Mouse (Mus musculus) natural killer cell, adult 2 months (primary cell): ENCODE measurements around the gene Tgfb3.

ENCODE experiments used
- DNase-seq, 2 experiments: peaks; one replicate each; pipeline ENCODE4 v3.0.0; 2022; ENCODE audit warnings: low spot score in 2 of 2

Gene Tgfb3

DNA sequence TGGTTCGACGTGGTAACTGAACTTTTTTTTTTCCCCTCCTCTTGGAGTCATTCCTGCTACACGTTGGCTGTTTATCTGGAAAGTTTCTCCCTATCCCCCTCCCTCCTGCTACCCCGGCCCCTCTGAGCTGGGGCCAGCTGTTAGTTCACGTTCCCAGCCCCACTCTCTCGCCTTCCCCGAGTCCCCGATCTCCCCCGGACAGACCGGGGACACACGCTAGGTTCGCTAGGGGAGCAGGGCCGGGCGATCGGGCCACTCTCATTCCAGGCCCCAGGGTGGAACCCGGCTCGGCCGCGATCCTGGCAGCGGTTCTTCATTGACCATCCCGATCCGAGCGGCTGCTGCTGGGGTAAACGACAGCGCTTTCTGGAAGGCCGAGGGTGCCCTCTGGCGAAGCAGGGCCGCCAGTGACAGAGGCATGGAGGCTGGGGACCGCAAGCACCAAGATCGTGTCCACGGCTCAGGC is 394 bp upstream of the Tgfb3 start:
- DNase-seq = peak; percentile 74 to 84

DNA sequence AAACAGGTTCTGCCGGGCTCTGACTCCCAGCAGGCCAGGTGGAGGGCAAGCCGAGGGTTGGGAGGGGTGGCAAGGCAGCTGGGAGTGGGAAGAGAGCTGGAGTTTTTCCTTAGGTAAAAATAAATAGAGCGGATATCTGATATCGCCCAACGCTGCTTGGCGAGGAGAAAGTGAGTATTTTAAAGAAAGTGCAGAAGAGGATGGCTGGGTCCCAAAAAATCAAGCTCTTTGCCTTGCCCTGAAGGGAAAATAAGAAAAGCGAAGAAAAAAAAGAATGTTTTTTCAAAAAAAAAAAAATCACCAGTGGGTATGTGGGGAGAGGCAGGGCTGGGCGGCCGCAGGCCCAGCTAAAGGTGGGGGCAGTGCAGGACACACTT is 677 bp downstream of the Tgfb3 start:
- DNase-seq = no peak

DNA sequence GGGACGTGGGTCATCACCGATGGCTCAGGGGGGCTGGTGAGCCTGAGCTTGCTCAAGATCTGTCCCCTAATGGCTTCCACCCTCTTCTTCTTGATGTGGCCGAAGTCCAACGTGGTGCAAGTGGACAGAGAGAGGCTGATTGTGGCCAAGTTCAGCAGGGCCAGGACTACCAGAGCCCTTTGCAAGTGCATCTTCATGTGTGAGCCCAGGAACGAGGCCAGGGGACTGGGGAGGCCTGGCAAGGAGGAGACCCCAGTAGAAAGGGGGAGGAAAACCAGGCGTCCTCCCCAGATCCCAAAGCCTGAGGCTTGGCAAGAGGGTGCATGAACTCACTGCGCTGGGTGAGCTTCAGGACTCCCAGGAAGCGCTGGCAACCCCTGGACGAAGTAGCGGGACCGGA is 1.1 kb downstream of the Tgfb3 start:
- no peak for DNase-seq

DNA sequence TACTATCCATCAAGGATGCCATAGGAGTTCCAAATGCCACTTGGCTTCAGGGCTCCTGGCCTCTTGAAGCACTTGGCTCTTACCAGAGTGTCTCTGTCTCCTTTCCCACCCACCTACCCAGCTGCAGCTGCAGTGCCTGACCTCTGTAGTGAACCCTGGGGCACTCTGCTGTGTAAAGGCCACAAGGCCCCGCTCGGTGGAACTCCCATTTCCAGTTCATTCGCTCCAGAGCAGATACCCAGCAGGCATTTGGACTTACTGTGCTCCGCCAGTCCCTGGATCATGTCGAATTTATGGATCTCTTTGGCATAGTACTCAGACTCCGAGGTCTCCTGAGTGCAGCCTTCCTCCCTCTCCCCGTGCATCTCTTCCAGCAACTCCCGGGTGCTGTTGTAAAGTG is 1.5 kb downstream of the Tgfb3 start:
- no peak for DNase-seq

DNA sequence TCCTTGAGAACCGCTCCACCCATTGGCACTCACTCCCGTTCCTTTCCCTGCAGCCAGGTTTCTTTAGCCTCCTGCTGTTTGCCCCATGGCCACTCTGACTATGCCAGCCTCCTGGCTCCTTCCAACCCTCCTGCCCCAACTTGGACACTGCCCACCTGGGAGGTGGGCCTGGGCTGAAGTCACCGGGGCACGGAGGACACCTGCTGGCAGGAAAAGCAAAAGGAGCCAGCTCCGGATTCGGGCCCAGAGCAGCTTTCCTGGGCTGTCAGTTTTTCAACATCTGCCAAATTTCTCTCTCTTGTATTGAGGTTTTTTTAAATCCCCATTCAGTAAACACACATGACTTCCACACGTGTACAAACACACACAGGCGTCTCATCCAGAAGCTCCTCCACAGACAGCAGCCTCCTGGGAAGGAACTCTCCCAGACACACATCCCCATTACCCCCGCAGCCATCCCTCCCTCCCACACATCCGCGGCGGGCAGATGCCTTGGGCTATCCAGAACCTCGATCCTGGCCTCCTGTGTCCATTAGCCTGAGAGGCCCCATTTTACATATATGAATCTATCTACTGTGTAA is 2.4 kb downstream of the Tgfb3 start:
- DNase-seq = no peak

DNA sequence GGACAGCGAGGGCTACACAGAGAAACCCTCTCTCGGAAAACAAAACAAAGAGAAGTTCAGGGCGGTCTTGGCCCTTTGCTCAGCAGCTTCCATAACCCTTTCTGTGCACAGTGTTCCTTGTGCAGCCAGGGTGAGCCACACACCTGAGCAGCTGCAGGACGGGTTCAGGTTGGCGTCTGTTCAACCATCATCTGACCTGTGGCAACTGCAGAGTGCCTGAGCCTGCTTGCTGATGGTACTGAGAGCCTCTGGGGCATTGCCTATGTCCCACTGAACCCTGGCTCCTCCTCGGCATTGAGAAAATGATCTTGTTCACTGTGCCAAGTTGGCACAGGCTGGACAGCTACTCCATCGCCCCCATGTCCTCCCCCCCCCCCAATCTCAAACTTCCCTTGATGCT is 3.5 kb downstream of the Tgfb3 start:
- no peak for DNase-seq

DNA sequence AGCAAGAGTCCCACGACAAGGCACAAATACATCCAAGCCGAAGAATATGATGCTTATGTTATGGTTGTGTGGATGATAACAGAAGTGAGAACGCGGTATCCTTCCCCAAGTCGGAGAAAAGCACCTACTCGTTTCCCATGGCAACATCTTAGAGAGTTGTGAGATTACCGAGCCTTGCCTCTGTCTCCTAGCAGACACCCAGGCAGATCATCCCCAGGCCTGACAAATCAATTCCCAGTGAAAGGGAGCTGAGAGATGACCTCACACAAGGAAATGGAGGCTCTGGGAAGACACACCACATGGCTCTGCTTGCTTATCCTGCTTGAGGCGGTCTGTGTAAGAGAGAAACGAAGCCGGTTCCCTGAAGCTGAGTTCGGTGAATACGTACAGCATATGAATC is 4.2 kb downstream of the Tgfb3 start:
- no peak for DNase-seq

DNA sequence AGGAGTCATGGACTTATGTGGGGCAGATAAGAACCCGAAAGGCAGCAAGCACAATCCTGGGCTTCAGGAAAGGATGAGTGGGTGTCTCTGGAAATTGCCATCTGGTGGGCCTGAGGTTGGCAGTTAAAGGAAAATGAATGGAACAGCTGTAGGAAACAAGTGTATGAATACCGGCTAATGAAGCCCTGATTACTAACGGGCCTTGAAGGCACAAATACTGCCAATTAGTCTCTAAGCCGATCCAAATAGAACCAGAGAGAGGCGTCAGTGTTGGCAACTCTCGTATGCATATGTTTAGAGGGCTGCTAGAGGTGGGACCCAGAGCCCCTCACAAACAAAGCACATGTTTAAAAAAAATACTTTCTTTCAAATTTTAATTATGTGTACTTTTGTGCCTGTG is 7.4 kb downstream of the Tgfb3 start:
- no peak for DNase-seq

DNA sequence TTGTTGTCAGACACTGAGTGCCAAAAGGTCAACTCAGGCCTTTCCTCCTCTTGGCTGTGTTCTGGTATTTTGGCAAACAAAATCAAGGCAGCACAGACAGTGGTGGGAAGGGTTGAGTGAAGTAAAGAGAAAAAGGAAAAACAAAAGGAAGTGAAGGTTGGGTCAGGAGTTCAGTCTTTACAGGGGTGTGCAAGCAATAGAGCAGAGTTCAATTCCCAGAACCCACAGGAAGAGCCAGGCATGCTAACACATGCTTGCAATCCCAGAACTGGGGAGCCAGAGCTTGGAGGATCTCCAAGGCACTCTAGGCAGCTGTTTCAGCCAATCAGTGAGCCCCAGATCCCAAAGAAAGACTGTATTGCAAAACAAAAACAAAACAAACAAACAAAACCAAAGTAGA is 14.0 kb downstream of the Tgfb3 start:
- DNase-seq = no peak

DNA sequence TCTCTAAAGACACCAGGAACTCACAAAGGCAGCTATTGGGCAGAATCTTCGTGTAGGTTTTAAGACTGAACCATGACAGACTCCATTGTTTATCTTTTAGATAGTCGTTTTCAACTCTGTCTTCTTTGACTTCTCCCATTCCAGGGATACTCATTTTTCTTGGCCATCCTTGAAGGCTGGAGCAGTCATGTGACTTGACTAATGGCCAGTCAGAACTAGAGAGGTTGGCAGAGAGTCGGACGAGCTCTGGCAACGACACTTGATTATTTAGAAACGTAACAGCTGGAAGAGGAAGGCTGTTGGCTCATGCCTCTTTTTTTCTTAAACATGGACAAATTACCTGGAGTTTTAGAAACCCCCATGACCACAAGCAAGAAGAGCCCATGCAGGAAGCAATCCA is 19.5 kb downstream of the Tgfb3 start:
- no peak for DNase-seq

DNA sequence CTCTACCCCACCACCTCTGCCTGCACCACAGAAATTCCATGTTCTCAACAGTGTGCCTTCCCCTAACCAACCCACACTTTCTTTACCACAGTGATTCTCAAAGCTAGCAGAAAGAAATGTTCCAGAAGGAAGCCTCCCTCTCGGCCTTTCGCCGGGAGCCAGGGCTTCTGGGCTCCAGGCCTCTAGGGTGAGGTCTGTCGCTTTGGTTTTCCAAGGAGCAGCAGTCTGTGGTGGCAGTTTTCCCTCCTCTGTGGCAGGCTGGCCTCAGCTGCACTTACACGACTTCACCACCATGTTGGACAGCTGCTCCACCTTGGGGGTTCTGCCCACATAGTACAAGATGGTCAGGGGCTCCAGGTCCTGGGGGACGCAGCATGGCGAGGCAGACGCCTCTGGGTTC is 21.3 kb downstream of the Tgfb3 start:
- no peak for DNase-seq

DNA sequence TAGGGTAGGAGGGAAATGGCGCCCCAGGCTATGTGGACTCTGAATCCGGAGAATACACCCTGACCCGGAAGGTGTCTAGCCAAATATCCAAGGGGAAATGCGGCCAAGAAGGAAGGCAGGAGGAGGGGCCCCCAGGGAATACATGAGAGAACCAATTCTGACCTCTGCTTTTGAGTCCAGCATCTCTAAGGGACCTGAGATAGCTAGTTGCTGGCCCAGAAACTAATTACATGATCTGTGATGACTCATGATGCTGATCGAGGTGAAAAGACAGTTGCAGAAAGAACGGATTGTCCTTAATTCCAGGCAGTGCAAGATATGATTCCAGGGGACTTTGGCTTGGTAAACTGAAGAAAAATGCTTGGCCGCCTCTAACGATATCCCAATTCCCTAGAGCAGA is 21.9 kb downstream of the Tgfb3 start:
- no peak for DNase-seq

DNA sequence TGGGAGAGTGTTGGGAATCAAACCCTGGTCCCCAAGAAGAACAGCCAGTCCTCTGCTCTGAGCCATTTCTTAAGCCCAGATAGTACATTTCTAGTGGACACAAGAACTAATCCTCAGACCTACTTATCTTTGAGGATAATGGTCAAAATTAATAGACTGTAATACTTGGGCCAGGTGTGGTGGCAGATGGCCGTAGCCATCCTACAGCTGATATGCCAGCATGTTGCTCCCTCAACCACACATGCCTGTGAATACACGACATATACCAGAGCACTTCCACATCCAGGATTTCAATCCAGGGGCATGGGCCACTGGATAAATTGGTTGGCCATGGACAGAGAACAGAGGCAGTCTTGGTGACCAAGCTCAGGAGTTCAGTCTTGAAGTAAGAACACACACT is 23.5 kb downstream of the Tgfb3 start:
- DNase-seq = no peak

DNA sequence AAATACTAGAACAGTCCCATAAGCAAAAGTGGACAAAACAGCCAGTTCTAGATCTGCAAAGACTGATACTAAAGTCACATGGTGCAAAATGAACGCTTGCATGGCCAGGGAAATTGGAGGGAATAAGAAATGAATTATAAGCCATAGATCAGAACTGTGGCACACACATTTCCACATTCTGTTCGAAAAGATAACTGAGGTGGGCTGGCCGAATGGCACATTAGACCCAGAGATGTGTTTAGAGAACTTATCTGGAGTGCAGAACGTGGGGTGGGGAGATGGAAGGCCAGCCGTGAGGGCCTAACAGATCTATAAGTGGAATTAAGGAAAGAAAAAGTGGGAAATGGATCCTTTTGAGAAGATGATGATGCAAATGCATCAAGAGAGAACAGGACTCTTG is 27.4 kb downstream of the Tgfb3 start:
- DNase-seq = no peak

DNA sequence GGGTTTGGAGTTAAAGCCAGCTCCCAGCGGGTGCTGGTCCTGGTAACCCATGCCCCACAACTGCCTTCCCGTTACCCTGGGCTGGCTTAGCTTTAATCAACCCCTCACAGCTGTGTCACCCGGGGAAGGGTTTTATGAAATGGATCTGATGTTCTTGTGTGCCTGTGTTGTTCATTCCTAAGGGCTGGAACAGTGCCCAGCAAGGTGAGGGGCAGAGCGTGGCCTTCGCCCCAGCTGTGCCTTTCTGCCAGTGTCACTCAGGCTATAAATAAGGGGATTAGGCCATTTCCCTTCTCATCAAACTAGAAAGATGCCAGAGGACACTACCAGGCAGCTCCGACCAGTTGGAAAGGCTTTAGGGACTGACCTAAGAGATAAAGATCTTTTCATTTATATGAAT is 29.0 kb downstream of the Tgfb3 start:
- no peak for DNase-seq

DNA sequence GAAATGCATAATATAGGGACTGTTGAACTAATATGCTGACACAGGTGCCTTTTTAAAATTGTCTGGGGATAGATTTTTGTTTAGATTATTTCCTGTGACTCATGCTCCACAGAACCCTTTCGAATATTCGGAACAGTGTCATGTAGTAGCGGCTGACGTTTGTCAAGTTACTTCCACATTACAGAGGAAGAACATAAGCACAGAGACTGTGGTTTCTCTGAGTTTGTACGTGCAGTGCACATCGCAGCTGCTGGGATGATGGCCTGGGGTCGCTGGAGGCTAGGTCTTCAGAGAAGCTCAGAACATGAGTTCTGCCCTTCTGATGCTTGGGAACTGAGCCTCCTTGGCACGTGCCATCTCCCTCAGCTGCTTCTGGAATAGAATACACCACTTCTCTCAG is 31.5 kb downstream of the Tgfb3 start:
- DNase-seq = peak in 1 of 2 experiments; percentile 10

DNA sequence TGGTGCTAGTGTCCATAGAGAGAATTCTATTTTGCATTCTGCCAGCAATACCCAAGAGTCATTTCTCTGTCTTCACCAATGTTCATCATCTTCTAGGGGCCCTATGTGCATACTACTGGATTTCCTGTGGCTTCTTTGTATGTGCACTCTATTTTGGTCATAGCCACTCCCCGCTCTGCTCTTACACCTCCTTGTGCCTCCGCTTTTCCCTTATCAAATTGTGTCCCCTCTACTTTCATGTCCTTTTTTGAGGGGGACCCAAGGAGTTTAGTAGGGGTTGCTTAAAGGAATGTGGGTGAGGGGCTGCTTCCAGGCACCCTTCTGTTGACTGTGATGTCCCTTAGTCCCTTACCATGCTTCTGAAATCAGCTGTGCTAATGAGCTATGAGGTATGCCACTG is 32.1 kb downstream of the Tgfb3 start:
- no peak for DNase-seq

DNA sequence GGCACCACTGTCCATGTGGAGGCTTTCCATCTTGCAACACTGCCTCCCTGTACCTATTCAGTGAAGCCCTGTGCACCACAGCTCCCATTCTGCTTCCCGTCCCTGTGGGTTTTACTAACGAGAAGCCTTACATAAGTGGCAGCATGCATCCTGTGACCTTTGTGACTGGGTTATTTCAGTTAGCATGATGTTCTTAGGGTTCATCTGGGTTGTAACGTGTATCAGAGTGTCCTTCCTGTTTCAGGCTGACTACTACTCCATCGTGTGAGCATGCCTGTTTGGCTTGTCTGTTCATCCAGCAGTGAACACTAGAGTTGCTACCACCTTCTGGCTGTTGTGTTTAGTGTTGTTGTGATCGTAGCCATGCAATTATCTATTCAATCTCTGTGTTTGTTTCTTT is 32.7 kb downstream of the Tgfb3 start:
- DNase-seq = no peak

DNA sequence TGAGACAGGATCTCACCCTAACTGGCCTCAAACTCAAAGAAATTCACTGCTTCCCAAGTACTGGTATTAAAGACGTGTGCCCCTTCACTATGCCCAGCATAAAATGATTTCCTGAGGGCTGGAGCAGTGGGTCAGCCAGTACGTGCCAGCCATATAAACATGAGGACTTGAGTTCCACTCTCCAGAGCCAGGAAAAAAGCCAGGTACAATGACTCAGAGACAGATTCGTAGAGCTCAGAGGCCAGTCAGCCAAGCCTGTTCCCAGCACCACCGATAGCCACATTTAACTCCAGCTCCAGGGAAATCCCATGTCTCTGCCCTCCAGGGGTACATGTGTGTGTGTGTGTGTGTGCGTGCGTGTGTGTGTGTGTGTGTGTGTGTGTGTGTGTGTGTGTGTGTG is 39.1 kb downstream of the Tgfb3 start:
- no peak for DNase-seq

DNA sequence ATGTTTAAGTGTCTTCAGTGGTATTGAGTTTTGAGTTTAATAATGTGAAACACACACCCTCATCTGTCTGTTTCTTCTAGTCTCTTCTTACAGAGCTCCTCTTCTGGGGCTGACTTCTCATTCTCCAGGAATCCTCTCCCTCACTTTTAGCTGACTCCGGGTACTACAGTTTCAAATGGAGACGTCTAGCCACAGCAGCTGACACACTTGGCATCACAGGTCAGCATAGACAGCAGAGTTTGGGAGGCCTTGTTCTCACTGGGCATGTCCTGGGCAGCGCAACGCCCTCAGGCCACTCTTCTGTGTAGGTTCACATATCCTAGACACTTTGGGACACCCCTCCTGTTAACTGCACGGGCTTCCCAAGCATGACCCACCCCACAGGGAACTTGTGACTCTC is 39.8 kb downstream of the Tgfb3 start:
- no peak for DNase-seq

DNA sequence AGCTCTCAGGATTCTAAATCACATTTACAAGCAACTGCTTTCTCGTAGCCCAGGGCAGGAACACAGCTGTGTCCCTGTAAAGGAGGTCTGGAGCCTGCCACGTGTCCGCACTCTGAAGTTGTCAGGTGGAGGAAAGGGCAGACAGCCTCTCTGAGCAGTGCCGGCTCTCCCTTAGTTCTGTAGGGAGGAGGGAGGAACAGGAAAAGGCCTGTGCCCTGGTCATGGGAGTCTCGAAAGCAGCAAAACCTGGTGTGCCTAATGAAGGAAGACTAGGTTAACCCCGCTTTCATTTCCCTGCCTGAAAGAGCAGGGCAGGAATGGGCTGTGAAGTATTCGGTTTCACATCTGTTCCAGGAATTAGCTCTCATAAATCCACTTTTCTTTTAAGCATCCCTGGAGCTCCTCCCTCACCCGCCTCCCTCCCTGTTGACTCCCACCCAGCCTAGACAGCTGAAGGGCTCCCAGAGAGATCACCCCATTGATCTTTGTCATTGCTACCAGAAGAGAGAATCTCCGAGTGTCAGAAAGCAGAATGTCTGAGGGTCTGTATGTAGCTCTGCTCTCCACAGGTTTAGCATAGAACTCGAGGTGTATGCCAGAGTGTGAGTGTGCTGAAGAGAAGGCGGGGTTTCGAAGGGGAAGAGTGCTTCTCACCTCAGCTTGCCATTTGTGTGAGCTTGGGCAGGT is 41.5 kb downstream of the Tgfb3 start:
- no peak for DNase-seq

DNA sequence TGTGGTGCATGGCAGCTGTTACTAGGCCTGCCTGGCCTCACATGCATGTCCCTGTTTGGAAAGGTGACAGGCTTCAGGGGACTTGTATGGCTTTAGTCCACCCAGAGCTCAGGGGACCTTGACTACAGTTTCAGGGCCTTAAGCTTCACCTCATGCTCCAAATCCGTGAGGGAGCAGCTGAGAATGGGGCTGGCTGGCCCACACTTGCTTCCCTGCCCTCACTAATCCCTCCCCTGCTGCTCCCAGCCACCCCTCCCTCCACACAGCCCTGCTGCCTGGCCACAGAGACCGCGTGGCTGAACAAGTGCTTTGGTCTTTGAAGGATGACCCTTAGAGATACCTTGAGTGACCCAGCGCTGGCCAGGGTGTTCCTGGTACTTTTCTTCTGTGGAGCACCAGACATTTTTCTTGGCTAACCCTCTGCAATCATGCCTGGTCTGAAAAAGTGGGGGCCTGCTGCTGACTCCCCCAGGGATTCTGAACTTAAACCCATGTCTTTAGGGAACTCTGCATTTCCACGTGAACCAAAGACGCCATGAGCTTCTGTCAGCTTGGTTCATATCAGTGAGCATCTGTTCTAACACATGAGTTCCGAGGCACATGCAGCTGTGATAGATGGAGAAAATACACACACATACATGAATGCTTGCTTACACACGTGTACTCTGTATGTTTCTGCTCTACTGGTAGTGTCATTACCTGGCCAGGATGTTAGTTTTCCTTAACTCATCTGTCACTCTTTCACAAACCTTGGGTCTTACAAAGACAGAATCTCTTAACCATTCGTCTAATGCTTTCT is 42.3 kb downstream of the Tgfb3 start:
- DNase-seq = no peak

DNA sequence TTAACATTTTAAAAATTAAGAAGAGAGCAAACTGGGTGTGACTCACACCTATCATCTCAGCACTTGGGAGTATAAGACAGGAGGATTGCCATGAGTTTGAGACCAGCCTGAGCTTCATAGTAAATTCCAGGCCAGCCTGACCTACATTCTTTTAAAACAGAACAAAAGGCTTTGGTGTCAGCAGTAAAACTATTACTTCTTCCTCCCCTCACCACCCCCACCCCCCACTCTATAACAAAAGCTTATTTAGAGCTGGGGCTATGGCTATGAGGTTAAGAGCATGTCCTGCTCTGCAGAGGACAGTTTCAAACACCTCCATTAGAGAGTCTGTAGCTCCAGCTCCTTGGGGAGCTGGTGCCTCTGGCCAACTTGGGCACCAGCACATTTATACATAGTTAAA is 43.3 kb downstream of the Tgfb3 start:
- no peak for DNase-seq
